Mouse (Mus musculus) inflammation-experienced regulatory T-cells, adult 6 months (primary cell): ENCODE measurements at regions not wholly inside any gene's neighbourhood (a gene's known extent, or its start where the extent isn't known, plus 50 kb on each side); places are given as distances from the start of the nearest gene placed in this dataset.

Source experiments
- ATAC-seq: one replicate; pipeline ENCODE4 v1.8.0; 2017

GRCm38 (mm10) chr10:97389647-97390590 lies 89.5 kb upstream of the Dcn start:
- ATAC-seq, result no peak

GRCm38 (mm10) chr10:97397062-97397771 lies 82.2 kb upstream of the Dcn start:
- ATAC-seq, result no peak

- ATAC-seq, result no peak
Observed at GRCm38 (mm10) chr10:97397896-97398295, 81.5 kb upstream of the Dcn start.

- no peak for ATAC-seq
Observed at GRCm38 (mm10) chr10:97402524-97402923, 76.9 kb upstream of the Dcn start.

- no peak for ATAC-seq
Observed at GRCm38 (mm10) chr10:97404076-97404787, 75.2 kb upstream of the Dcn start.

- no peak for ATAC-seq
Observed at GRCm38 (mm10) chr10:97409181-97409581, 70.2 kb upstream of the Dcn start.

- no peak for ATAC-seq
Observed at GRCm38 (mm10) chr10:97409909-97410308, 69.5 kb upstream of the Dcn start.

GRCm38 (mm10) chr10:97422579-97422978 lies 56.8 kb upstream of the Dcn start:
- no peak for ATAC-seq

- ATAC-seq, result no peak
Observed at GRCm38 (mm10) chr10:97423039-97423700, 56.2 kb upstream of the Dcn start.
